25 mouse cellular contexts compared by ENCODE assay signal in the genomic region with DNA sequence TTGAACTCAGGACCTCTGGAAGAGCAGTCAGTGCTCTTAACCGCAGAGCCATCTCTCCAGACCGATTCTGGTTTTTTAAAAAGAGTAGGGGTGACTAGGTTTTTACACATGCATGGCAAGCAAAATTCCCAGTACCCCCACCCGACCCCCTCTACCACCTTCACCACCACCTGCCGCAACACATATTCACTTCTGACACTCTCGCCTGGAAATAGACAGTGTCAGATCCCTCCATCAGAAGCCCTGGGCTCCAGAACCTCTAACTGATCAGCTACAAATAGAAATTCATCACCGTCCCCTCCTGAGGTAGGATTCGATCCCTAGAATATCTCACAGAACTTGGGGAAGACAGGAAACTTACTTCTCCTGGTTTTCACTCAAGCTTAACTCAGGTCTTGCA. TPM values are rescaled to one million over a fixed set of nuclear protein-coding genes. Genes with fewer than 3 reads are reported as not detected.
DNase-seq lines count a peak whose midpoint lies in the region; ATAC-seq and TF ChIP-seq lines count a peak whose summit lies in the region.
"Had no signal": no experiment of that assay in that cellular context is flagged by ENCODE, and none has a peak within 500 bp of the region (broad histone marks: within the 10 kb centered on the region; RNA-seq: fewer than 3 reads in every experiment).

No protein-coding gene starts in this region.

- TF ChIP-seq CTCF in heart, adult 2 months (IDR thresholded peaks at IDR 0.05) = no peak
- 0 out of 2 replicates have a peak, but pooled peaks have one; percentile 1 for TF ChIP-seq CTCF in E14TG2a.4 (conservative IDR thresholded peaks at IDR 0.05; ENCODE audit: low read length)
- TF ChIP-seq CTCF in ES-Bruce4 (IDR thresholded peaks at IDR 0.05; ENCODE audit: low read depth, low read length) = no peak

- DNase-seq in heart, adult 11 months = peak; percentile 83
- no peak for DNase-seq in heart, adult 2 months
- DNase-seq in midbrain, embryonic 11.5 days (ENCODE audit: low spot score, missing footprints) = peak; percentile 81
- DNase-seq in midbrain, embryonic 14.5 days = no peak
- no peak for DNase-seq in neural tube, embryonic 10.5 days (ENCODE audit: extremely low spot score, low spot score)
- DNase-seq: adrenal gland, adult 2 months; adrenal gland, postnatal 10 days; adrenal gland, postnatal 25 days; cerebellum, adult 11 months; cerebellum, adult 18-20 months; cerebellum, adult 8-10 months; cerebellum, adult 9-11 months; cerebellum, postnatal 25 days; forebrain, postnatal 0 days had no signal

- no peak overlapping the region for H3K4me3 ChIP-seq in heart, adult 2 months
- no peak overlapping the region for H3K4me3 ChIP-seq in midbrain, embryonic 11.5 days (ENCODE audit: low read depth, low read length)
- no peak overlapping the region for H3K4me3 ChIP-seq in midbrain, embryonic 14.5 days (replicated peaks; ENCODE audit: low read depth, low read length)
- peak overlapping the region; percentile 48; the same call in 1 of the 2 replicates for H3K4me3 ChIP-seq in E14TG2a.4 (replicated peaks; ENCODE audit: low read length)
- no peak overlapping the region for H3K4me3 ChIP-seq in ES-Bruce4 (ENCODE audit: low read depth, low read length)
- H3K4me3 ChIP-seq: embryonic facial prominence, embryonic 10.5 days; embryonic facial prominence, embryonic 12.5 days; forebrain, embryonic 12.5 days; forebrain, embryonic 15.5 days had no signal

- peaks cover 5% of the 10 kb centered on the region for H3K4me1 ChIP-seq in heart, adult 2 months (ENCODE audit: control insufficient read depth, insufficient read depth, low read length)
- 0 out of 2 replicates have a peak, but pooled peaks cover 4% of the 10 kb centered on the region for H3K4me1 ChIP-seq in midbrain, embryonic 11.5 days (ENCODE audit: control insufficient read depth, insufficient read depth, low read length)
- H3K4me1 ChIP-seq in midbrain, embryonic 14.5 days (ENCODE audit: control insufficient read depth, insufficient read depth, low read length) = 0 out of 2 replicates have a peak, but pooled peaks cover 13% of the 10 kb centered on the region
- H3K4me1 ChIP-seq in E14TG2a.4 (replicated peaks; ENCODE audit: low read depth, low read length) = peaks cover 89% of the 10 kb centered on the region
- peaks cover 8% of the 10 kb centered on the region for H3K4me1 ChIP-seq in ES-Bruce4 (ENCODE audit: control insufficient read depth, insufficient read depth, low read length)

- no peak overlapping the region for H3K9ac ChIP-seq in heart, adult 2 months (ENCODE audit: low read depth, low read length)
- H3K9ac ChIP-seq in midbrain, embryonic 11.5 days (ENCODE audit: low read length) = no peak overlapping the region
- no peak overlapping the region for H3K9ac ChIP-seq in midbrain, embryonic 14.5 days (replicated peaks; ENCODE audit: low read length)
- H3K9ac ChIP-seq in ES-Bruce4 (ENCODE audit: low read depth, poor library complexity, severe bottlenecking) = no peak overlapping the region
- H3K9ac ChIP-seq: embryonic facial prominence, embryonic 12.5 days; forebrain, embryonic 12.5 days; forebrain, embryonic 15.5 days; forebrain, postnatal 0 days had no signal

- no peak for ATAC-seq in midbrain, embryonic 11.5 days (ENCODE audit: low FRiP score)
- no peak for ATAC-seq in midbrain, embryonic 14.5 days (ENCODE audit: low FRiP score, low TSS enrichment)
- ATAC-seq: forebrain, embryonic 15.5 days; forebrain, postnatal 0 days had no signal

- no peak overlapping the region for H3K4me2 ChIP-seq in midbrain, embryonic 11.5 days
- H3K4me2 ChIP-seq in midbrain, embryonic 14.5 days (ENCODE audit: low read length) = no peak overlapping the region
- H3K4me2 ChIP-seq: embryonic facial prominence, embryonic 12.5 days; forebrain, embryonic 12.5 days; forebrain, embryonic 15.5 days had no signal

- H3K9me3 ChIP-seq in midbrain, embryonic 11.5 days (ENCODE audit: control insufficient read depth, low read length) = no peaks in the 10 kb centered on the region
- no peaks in the 10 kb centered on the region for H3K9me3 ChIP-seq in midbrain, embryonic 14.5 days (ENCODE audit: control insufficient read depth, low read length)
- H3K9me3 ChIP-seq in E14TG2a.4 (ENCODE audit: low read length) = no peaks in the 10 kb centered on the region
- H3K9me3 ChIP-seq in ES-Bruce4 (replicated peaks; ENCODE audit: control insufficient read depth, insufficient read depth, low read length, poor library complexity, severe bottlenecking) = no peaks in the 10 kb centered on the region
- H3K9me3 ChIP-seq: embryonic facial prominence, embryonic 10.5 days; embryonic facial prominence, embryonic 12.5 days; forebrain, embryonic 12.5 days; forebrain, embryonic 15.5 days had no signal

- no peak overlapping the region for H3K27ac ChIP-seq in heart, adult 2 months
- H3K27ac ChIP-seq in midbrain, embryonic 11.5 days (ENCODE audit: low read depth, low read length) = no peak overlapping the region
- no peak overlapping the region for H3K27ac ChIP-seq in midbrain, embryonic 14.5 days (replicated peaks; ENCODE audit: low read depth, low read length)
- peak overlapping the region; percentile 55; the same call in 1 of the 2 replicates for H3K27ac ChIP-seq in ES-Bruce4 (ENCODE audit: insufficient read depth, low read length)
- H3K27ac ChIP-seq: embryonic facial prominence, embryonic 10.5 days; embryonic facial prominence, embryonic 12.5 days; forebrain, embryonic 12.5 days; forebrain, embryonic 15.5 days had no signal

- TF ChIP-seq POLR2A in heart, adult 2 months (IDR thresholded peaks at IDR 0.05; ENCODE audit: insufficient read depth, low read depth, low read length) = no peak
- TF ChIP-seq POLR2A in ES-Bruce4 (IDR thresholded peaks at IDR 0.05; ENCODE audit: insufficient read depth, low read length) = no peak

- no peaks in the 10 kb centered on the region for H3K27me3 ChIP-seq in heart, adult 2 months (ENCODE audit: control insufficient read depth, insufficient read depth, low read length)
- H3K27me3 ChIP-seq in midbrain, embryonic 11.5 days (ENCODE audit: control insufficient read depth, insufficient read depth, low read length) = no peaks in the 10 kb centered on the region
- no peaks in the 10 kb centered on the region for H3K27me3 ChIP-seq in midbrain, embryonic 14.5 days (ENCODE audit: control insufficient read depth, insufficient read depth, low read length)
- H3K27me3 ChIP-seq in E14TG2a.4 (ENCODE audit: insufficient read depth, low read length) = no peaks in the 10 kb centered on the region
- no peaks in the 10 kb centered on the region for H3K27me3 ChIP-seq in ES-Bruce4 (ENCODE audit: control insufficient read depth, insufficient read depth, low read length, poor library complexity, severe bottlenecking)
- H3K27me3 ChIP-seq: embryonic facial prominence, embryonic 12.5 days; forebrain, embryonic 12.5 days; forebrain, embryonic 15.5 days had no signal

- no peaks in the 10 kb centered on the region for H3K79me2 ChIP-seq in heart, adult 2 months (replicated peaks; ENCODE audit: control insufficient read depth, insufficient read depth, low read length)

- TF ChIP-seq EP300 in heart, adult 2 months (IDR thresholded peaks at IDR 0.05; ENCODE audit: insufficient read depth, low read depth, low read length) = no peak
- TF ChIP-seq EP300 in ES-Bruce4 (IDR thresholded peaks at IDR 0.05; ENCODE audit: insufficient read depth, low read depth, low read length) = no peak

- intact Hi-C loops in heart, adult 2 months (cut with DNase I) = loop anchor here (10.0 kb wide), 1 partner anchor 365 kb away; no protein-coding TSS in a partner anchor

- 97% methylated on average over 7 of the region's 7 CpGs for WGBS in heart, adult 2 months
- 95% methylated on average over 7 of the region's 7 CpGs for WGBS in midbrain, embryonic 11.5 days
- WGBS in midbrain, embryonic 14.5 days = 95% methylated on average over 7 of the region's 7 CpGs

- H3K36me3 ChIP-seq in heart, adult 2 months (ENCODE audit: control insufficient read depth, insufficient read depth, low read length) = no peaks in the 10 kb centered on the region
- H3K36me3 ChIP-seq in midbrain, embryonic 11.5 days (ENCODE audit: control insufficient read depth, insufficient read depth, low read length) = no peaks in the 10 kb centered on the region
- H3K36me3 ChIP-seq in midbrain, embryonic 14.5 days (ENCODE audit: control insufficient read depth, insufficient read depth, low read length) = no peaks in the 10 kb centered on the region
- peaks cover 19% of the 10 kb centered on the region for H3K36me3 ChIP-seq in E14TG2a.4 (ENCODE audit: insufficient read depth, low read length)
- no peaks in the 10 kb centered on the region for H3K36me3 ChIP-seq in ES-Bruce4 (ENCODE audit: control insufficient read depth, insufficient read depth, low read length, poor library complexity, severe bottlenecking)
- H3K36me3 ChIP-seq: embryonic facial prominence, embryonic 12.5 days; forebrain, embryonic 12.5 days; forebrain, embryonic 15.5 days had no signal

RNA-seq across cellular contexts. Expression of gene Rere, which starts 21.9 kb away (rescaled TPM):
- total RNA-seq in heart, adult 2 months (2021) = 10 to 100 TPM; 39.0 to 46.4 TPM
- polyA plus RNA-seq in heart, adult 2 months (2012; rRNA removed) = 16.2 and 19.3 TPM in 2 replicates
- polyA plus RNA-seq in midbrain, embryonic 11.5 days (2014; fragmentation: Nextera tagmentation; extraction: Ambion mirVana) = 34.2 and 36.8 TPM in 2 replicates
- polyA plus RNA-seq in midbrain, embryonic 14.5 days (2014; fragmentation: Nextera tagmentation; extraction: Ambion mirVana) = 37.6 and 48.6 TPM in 2 replicates
- polyA plus RNA-seq in ES-Bruce4 (2011; ENCODE audit: insufficient read depth, insufficient read length, low read depth, missing spikeins) = 77.3 and 93.6 TPM in 2 replicates

RNA-seq across cellular contexts. Expression of gene Eno1, which starts 23.1 kb away (rescaled TPM):
- total RNA-seq in heart, adult 2 months (2021) = 100 to 1,000 TPM; 111 to 113 TPM
- polyA plus RNA-seq in heart, adult 2 months (2012; rRNA removed) = 179 and 246 TPM in 2 replicates
- polyA plus RNA-seq in midbrain, embryonic 11.5 days (2014; fragmentation: Nextera tagmentation; extraction: Ambion mirVana) = 1,438 and 1,518 TPM in 2 replicates
- 935 and 972 TPM in 2 replicates for polyA plus RNA-seq in midbrain, embryonic 14.5 days (2014; fragmentation: Nextera tagmentation; extraction: Ambion mirVana)
- polyA plus RNA-seq in ES-Bruce4 (2011; ENCODE audit: insufficient read depth, insufficient read length, low read depth, missing spikeins) = 1,323 and 1,403 TPM in 2 replicates

RNA-seq across cellular contexts. Expression of gene Car6, which starts 58.4 kb away (rescaled TPM):
- total RNA-seq in heart, adult 2 months (2021) = not detected
- not detected in 2 replicates for polyA plus RNA-seq in heart, adult 2 months (2012; rRNA removed)
- 0.25 TPM in 1 of 2 replicates, not detected in the other for polyA plus RNA-seq in midbrain, embryonic 11.5 days (2014; fragmentation: Nextera tagmentation; extraction: Ambion mirVana)
- polyA plus RNA-seq in midbrain, embryonic 14.5 days (2014; fragmentation: Nextera tagmentation; extraction: Ambion mirVana) = 0.32 TPM in 1 of 2 replicates, not detected in the other
- not detected in 2 replicates for polyA plus RNA-seq in ES-Bruce4 (2011; ENCODE audit: insufficient read depth, insufficient read length, low read depth, missing spikeins)
- total RNA-seq: adrenal gland, postnatal 4 days; forebrain, postnatal 0 days; MEL had no signal
- polyA plus RNA-seq: adrenal gland, adult 2 months; brain, embryonic 14.5 days; cortical plate, adult 2 months; embryonic facial prominence, embryonic 14.5 days; forebrain, embryonic 12.5 days; forebrain, embryonic 15.5 days; forebrain, postnatal 0 days had no signal

Comparison
In these comparisons a context has a peak if more than half of its experiments do, and no peak if none do; other contexts are left out.
1. DNase-seq: peak in heart, adult 11 months (single experiment) and midbrain, embryonic 11.5 days (single experiment); none in heart, adult 2 months (0 of 2), midbrain, embryonic 14.5 days (single experiment) and neural tube, embryonic 10.5 days (single experiment).